In the genomic region with DNA sequence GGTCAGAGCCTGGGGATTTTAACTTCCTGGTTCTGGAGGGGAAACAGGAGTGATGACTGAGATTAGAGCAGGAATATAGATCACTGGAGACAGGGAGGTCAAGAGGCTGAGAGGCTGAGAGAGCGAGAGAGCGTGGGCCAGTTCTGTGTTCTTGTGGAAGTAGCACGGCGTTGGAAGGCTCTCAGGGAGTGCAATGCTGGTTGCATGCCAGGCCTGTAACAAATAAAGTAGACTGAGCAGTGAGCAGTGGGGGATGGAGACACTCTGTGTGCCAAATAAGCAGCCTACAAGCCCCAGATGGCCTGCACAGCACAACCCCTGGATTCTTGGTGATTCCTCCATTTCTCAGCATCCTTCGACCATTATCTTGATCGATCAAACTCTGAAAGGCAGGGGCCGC, we compare ENCODE assay signal across 8 mouse cellular contexts.
DNase-seq lines count a peak whose midpoint lies in the region; ATAC-seq and TF ChIP-seq lines count a peak whose summit lies in the region.

No protein-coding gene starts in this region.

- no peaks in the 10 kb centered on the region for H3K9me3 ChIP-seq in liver, embryonic 11.5 days (ENCODE audit: control insufficient read depth, low read length)
- no peaks in the 10 kb centered on the region for H3K9me3 ChIP-seq in liver, postnatal 0 days (ENCODE audit: low read length)
- no peaks in the 10 kb centered on the region for H3K9me3 ChIP-seq in limb, embryonic 14.5 days (ENCODE audit: control insufficient read depth, low read length)

- intact Hi-C loops in heart, adult 2 months (cut with DNase I): no loop called here

- 0 out of 2 replicates have a peak, but pooled peaks cover 1% of the 10 kb centered on the region for H3K79me2 ChIP-seq in heart, adult 2 months (replicated peaks; ENCODE audit: control insufficient read depth, insufficient read depth, low read length)

- DNase-seq in liver, embryonic 11.5 days (ENCODE audit: low spot score): no peak
- DNase-seq in liver, postnatal 0 days: no peak
- peak; percentile 55 to 77 for DNase-seq in heart, adult 2 months
- peak; percentile 60 for DNase-seq in kidney, adult 9 months
- DNase-seq in limb, embryonic 14.5 days (ENCODE audit: low spot score): peak; percentile 58
- peak; percentile 63 to 76 for DNase-seq in right cerebral cortex, adult 2 months (ENCODE audit: low spot score in 2 of 2)
- no peak for DNase-seq in thymus, postnatal 0 days (ENCODE audit: low spot score)

- H3K4me3 ChIP-seq in liver, embryonic 11.5 days (ENCODE audit: low read depth, low read length): no peak overlapping the region
- no peak overlapping the region for H3K4me3 ChIP-seq in liver, postnatal 0 days (ENCODE audit: low read depth, low read length)
- no peak overlapping the region for H3K4me3 ChIP-seq in heart, adult 2 months
- no peak overlapping the region for H3K4me3 ChIP-seq in limb, embryonic 14.5 days (replicated peaks; ENCODE audit: low read length)

- H3K4me2 ChIP-seq in liver, embryonic 11.5 days: no peak overlapping the region
- H3K4me2 ChIP-seq in liver, postnatal 0 days (ENCODE audit: low read depth, low read length): no peak overlapping the region
- H3K4me2 ChIP-seq in limb, embryonic 14.5 days (replicated peaks; ENCODE audit: low read depth, low read length, severe bottlenecking): no peak overlapping the region; the same call in 1 of the 2 replicates

- H3K36me3 ChIP-seq in liver, embryonic 11.5 days (ENCODE audit: control insufficient read depth, insufficient read depth, low read length): no peaks in the 10 kb centered on the region
- no peaks in the 10 kb centered on the region for H3K36me3 ChIP-seq in liver, postnatal 0 days (replicated peaks; ENCODE audit: insufficient read depth, low read length)
- peaks cover 3% of the 10 kb centered on the region for H3K36me3 ChIP-seq in heart, adult 2 months (ENCODE audit: control insufficient read depth, insufficient read depth, low read length)
- no peaks in the 10 kb centered on the region for H3K36me3 ChIP-seq in limb, embryonic 14.5 days (ENCODE audit: control insufficient read depth, insufficient read depth, low read length)

- H3K4me1 ChIP-seq in liver, embryonic 11.5 days (replicated peaks; ENCODE audit: control insufficient read depth, insufficient read depth, low read length): no peaks in the 10 kb centered on the region
- H3K4me1 ChIP-seq in liver, postnatal 0 days (ENCODE audit: insufficient read depth): no peaks in the 10 kb centered on the region
- H3K4me1 ChIP-seq in heart, adult 2 months (ENCODE audit: control insufficient read depth, insufficient read depth, low read length): peaks cover 14% of the 10 kb centered on the region
- H3K4me1 ChIP-seq in limb, embryonic 14.5 days (ENCODE audit: control insufficient read depth, insufficient read depth, low read length): peaks cover 24% of the 10 kb centered on the region

- TF ChIP-seq CTCF in liver, postnatal 0 days (IDR thresholded peaks at IDR 0.05; ENCODE audit: low read depth): no peak
- no peak for TF ChIP-seq CTCF in heart, adult 2 months (IDR thresholded peaks at IDR 0.05)

- no peak overlapping the region for H3K27ac ChIP-seq in liver, embryonic 11.5 days (ENCODE audit: low read depth, low read length)
- no peak overlapping the region for H3K27ac ChIP-seq in liver, postnatal 0 days (ENCODE audit: low read depth)
- H3K27ac ChIP-seq in heart, adult 2 months: peak overlapping the region; percentile 50; the same call in 1 of the 2 replicates
- no peak overlapping the region for H3K27ac ChIP-seq in limb, embryonic 14.5 days (replicated peaks; ENCODE audit: low read depth, low read length)

- 0 out of 2 replicates have a peak, but pooled peaks have one; percentile 29 for ATAC-seq in liver, embryonic 11.5 days (replicated peaks; ENCODE audit: low FRiP score)
- no peak for ATAC-seq in liver, postnatal 0 days
- peak; percentile 10; the same call in 1 of the 2 replicates for ATAC-seq in common myeloid progenitor, adult 5-6 weeks (replicated peaks; ENCODE audit: low read depth, poor library complexity, severe bottlenecking)
- ATAC-seq in limb, embryonic 14.5 days (ENCODE audit: low FRiP score, low read depth): peak; percentile 51; the same call in 1 of the 2 replicates

- TF ChIP-seq POLR2A in heart, adult 2 months (IDR thresholded peaks at IDR 0.05; ENCODE audit: insufficient read depth, low read depth, low read length): no peak
- no peak for TF ChIP-seq POLR2A in limb, embryonic 14.5 days (IDR thresholded peaks at IDR 0.05; ENCODE audit: borderline replicate concordance, extremely low read depth, insufficient read depth, insufficient read length)

- H3K9ac ChIP-seq in liver, embryonic 11.5 days (ENCODE audit: low read depth, low read length): no peak overlapping the region
- no peak overlapping the region for H3K9ac ChIP-seq in liver, postnatal 0 days (replicated peaks)
- no peak overlapping the region for H3K9ac ChIP-seq in heart, adult 2 months (ENCODE audit: low read depth, low read length)
- no peak overlapping the region for H3K9ac ChIP-seq in limb, embryonic 14.5 days (ENCODE audit: low read depth, low read length, severe bottlenecking)

- H3K27me3 ChIP-seq in liver, embryonic 11.5 days (replicated peaks; ENCODE audit: control insufficient read depth, insufficient read depth, low read length): no peaks in the 10 kb centered on the region
- no peaks in the 10 kb centered on the region for H3K27me3 ChIP-seq in liver, postnatal 0 days (ENCODE audit: insufficient read depth, low read length)
- no peaks in the 10 kb centered on the region for H3K27me3 ChIP-seq in heart, adult 2 months (ENCODE audit: control insufficient read depth, insufficient read depth, low read length)
- no peaks in the 10 kb centered on the region for H3K27me3 ChIP-seq in limb, embryonic 14.5 days (ENCODE audit: control insufficient read depth, insufficient read depth, low read length)

- TF ChIP-seq EP300 in liver, postnatal 0 days (IDR thresholded peaks at IDR 0.05; ENCODE audit: low read depth): no peak
- no peak for TF ChIP-seq EP300 in heart, adult 2 months (IDR thresholded peaks at IDR 0.05; ENCODE audit: insufficient read depth, low read depth, low read length)

- 61% methylated on average over 7 of the region's 7 CpGs for WGBS in liver, embryonic 11.5 days
- 76% methylated on average over 7 of the region's 7 CpGs for WGBS in liver, postnatal 0 days (ENCODE audit: insufficient replicate concordance)
- 35% methylated on average over 7 of the region's 7 CpGs for WGBS in heart, adult 2 months
- WGBS in limb, embryonic 14.5 days: 54% methylated on average over 7 of the region's 7 CpGs

Comparison
In these comparisons a context has a peak if more than half of its experiments do, and no peak if none do; other contexts are left out.
1. DNase-seq: peak in heart, adult 2 months (2 of 2), kidney, adult 9 months (single experiment), limb, embryonic 14.5 days (single experiment) and right cerebral cortex, adult 2 months (2 of 2); none in liver, embryonic 11.5 days (single experiment), liver, postnatal 0 days (single experiment) and thymus, postnatal 0 days (single experiment).